Mouse (Mus musculus) heart, postnatal 10 days (tissue): ENCODE results near the gene Gcgr. TPM values are rescaled to one million over a fixed set of nuclear protein-coding genes. Genes with fewer than 3 reads are reported as not detected.

Source experiments
- DNase-seq, 2 experiments: peaks; one replicate each; pipeline ENCODE4 v3.0.0; 2021
- intact Hi-C: fragments of 180-260 bp; cut with DNase I; formaldehyde crosslinking; loops from one replicate; pipeline ENCODE4 v1.15.1; 2025
- total RNA-seq, 2 experiments: library from RNA; stranded (reverse); gene quantifications; 2 replicates each; pipeline ENCODE4 v1.2.3; 2021

Gcgr gene
- total RNA-seq, 2 experiments from 2014 or later: 2.4 to 3.1 TPM

GRCm38 (mm10) chr11:120560952-120561728 lies 30.6 kb downstream of the Gcgr start:
- intact Hi-C loops: no loop called here
- DNase-seq: no peak

DNA sequence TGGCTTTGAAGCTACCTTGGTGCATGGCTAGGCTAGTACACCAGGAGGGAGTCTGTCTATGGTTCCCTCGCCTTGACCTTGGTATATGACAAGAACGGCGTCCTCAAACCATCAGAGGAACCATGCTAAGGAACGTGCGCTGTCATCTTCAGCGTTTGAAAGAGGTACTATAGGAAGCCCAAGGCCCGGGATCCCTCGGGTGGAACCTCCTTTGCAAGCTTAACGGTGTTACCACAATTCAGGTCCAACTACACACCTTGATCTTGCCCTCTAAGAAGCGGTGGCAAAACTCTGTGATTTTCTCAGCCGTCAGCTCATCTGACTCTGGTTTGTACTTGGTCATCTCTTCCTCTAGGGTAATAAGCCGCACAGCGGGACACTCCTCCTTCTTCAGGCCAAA lies 32.5 kb downstream of the Gcgr start:
- intact Hi-C loops: no loop called here
- DNase-seq: no peak

DNA sequence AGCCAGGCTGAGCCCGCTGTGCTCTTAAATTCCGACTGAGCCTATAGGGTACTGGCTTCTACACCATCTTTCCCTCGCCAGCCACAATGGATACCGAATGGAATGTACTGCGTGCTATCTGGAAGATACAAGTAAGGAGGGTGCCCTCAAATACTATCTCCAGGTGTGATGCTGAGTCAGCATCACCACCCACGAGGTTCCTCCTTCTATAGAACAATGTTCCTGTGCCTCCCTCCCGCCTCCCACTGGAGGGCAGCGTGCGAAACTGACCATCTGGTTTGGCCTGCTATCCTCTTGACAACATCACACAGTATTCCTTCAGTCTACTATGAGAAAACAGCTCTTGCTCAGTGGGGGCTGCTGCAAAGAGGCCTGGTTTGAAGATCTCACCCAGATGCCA lies 34.6 kb downstream of the Gcgr start:
- intact Hi-C loops: no loop called here
- DNase-seq: no peak

DNA sequence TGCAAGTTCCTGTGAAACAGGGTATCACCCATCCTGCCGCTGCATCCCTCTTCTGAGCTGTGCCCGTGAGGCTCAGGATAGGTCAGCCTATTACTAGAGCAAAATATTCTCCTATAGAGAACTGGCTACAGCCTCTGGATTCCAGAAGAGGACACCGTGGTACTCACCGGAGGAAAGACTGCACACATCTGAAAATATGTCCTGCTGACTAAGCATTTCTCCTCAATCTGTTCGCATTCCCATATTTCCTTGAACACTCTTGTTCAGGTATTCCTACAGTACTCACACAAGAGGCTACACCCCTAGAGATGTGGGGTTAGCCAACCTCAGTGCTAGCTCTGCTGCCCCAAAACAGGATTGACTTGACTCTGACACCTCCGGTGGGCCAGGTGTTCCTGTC lies 37.8 kb downstream of the Gcgr start:
- DNase-seq: no peak
- intact Hi-C loops: no loop called here

- intact Hi-C loops: loop anchor here (2.0 kb wide), 1 partner anchor 20 kb away; the partner anchor contains the start of gene Ppp1r27
Measured at GRCm38 (mm10) chr11:120571122-120571521, 40.6 kb downstream of the Gcgr start.

DNA sequence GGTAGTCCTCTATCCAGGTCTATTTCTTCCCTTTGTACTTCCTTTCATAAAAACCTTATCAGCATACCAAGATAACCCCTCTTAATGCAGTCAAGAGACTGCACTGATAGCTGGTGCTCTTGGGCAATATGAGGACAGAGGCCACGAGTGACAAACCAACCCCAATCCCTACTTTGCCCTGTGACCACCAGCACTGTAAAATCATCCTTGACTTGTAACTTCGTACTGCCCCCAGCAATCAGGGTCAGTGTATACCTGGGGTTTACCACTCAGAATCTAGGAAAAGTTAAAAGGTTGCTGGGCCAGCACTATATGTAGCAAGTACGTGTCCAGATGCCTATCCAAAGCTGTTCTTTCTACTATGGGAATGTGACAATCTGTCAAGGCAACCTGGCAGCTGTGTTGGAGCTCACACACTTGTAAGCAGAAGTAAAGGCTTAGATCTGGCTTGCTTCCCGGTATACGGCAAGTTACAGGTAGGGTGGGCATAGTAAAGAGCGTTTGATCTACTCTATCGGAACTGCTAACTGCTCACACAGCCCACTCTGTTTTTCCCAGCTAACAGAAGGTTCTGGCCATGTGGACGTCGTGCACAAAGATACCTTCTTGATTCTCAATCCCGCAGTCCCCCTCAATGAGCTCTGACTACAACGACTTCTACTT lies 41.4 kb downstream of the Gcgr start:
- intact Hi-C loops: loop anchor here (2.0 kb wide), 2 partner anchors 21 to 53 kb away; partner anchors contain the start of gene Ppp1r27
- DNase-seq: peak in 1 of 2 experiments; percentile 13

More at GRCm38 (mm10) chr11:120571122-120571521, 40.6 kb downstream of the Gcgr start:
- DNase-seq: no peak

DNA sequence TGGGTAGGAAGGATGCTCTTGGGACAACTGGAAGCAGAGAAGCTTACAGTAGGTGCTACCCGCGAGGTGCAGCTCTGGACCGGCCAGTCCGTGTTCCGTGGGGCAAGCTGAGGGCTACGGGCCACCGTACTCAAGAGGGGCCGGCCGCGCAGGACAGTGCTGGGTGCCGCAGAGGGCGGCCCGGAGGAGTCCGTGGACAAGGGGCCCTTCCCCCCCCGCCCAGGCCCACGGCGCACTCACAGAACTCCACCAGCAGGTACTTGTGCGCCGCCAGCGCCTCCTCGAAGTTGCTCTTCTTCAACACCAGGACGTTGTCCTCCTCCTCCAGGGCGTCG lies 41.9 kb downstream of the Gcgr start:
- intact Hi-C loops: loop anchor here (2.0 kb wide), 1 partner anchor 54 kb away; no protein-coding TSS in a partner anchor
- no peak for DNase-seq

DNA sequence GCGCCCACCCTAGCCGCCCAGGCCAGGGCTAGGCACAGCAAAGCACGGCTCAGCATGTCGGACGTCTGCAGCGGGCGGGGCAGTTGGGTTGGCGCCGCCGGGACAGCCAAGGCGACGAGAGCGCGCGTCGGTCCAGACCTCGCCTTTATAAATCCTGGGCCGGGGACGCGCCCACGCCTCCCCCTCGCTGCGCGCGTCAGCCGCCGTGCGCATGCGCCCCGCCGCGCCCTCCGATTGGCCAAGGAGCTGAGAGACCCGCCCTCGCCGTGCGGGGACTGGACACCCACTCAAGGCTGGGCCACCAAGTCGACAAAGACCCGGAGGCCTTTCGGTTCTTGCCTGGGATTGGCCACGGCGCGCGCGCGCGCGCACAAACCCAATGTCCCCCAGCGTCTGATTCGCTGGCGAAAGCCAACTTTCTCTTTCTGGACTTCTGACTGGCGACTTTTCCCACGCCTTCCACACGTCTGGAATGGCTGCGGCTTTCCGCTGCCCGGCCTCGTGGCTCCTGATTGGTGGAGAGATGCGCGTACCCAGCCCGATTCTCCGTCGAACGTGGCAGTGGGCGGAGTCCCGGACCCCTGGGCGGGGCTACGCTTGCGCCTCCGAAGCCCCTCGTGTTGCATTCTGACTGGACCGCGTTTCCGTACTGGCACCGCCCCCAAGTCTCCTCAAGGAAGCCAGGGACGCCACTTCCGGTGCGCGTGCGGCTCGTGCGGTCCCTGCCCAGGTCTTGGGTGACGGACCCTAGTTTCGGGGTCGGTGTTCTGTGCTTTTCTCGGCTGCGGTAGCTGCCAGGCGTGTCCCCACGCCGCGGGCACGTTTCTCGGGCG lies 42.5 kb downstream of the Gcgr start, which contains the start of gene P4hb:
Gene P4hb (minus strand): TSS at position 502 of the 833 bp plus-strand sequence.
- DNase-seq: peak; percentile 100
- intact Hi-C loops: loop anchor here (2.0 kb wide), 1 partner anchor 54 kb away; no protein-coding TSS in a partner anchor

DNA sequence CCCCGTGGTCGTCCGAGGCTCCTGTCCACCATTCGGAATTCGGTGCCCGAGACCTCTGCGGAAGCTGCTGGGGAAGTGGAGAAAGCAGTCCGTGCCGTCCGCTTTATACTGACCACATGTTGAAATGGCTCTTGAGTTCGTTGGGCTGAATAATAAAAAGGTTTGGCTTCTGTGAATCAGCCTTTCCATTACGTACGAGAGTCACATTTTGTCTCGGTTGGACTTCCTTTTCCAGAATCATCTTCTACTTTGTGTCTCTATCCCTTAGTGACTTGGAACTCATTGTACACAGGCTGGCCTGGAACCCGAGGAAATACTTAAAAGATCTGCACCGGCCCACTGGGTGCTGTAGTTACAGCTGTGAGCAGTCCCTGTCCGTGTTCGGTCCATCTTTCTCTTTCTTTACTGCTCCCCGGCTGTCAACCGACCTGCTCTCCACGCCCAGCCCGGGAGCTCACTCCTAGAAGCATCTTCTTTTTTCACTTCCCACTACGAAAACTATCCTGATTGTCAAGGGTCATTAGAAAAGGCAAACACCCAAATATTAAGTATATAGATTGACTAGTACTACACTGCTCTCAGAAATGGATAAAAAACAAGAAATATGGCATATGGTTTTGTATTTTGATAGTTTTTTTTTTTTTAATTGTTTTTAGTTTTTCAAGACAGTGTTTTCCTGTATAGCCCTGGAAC lies 43.2 kb downstream of the Gcgr start:
- intact Hi-C loops: loop anchor here (2.0 kb wide), 1 partner anchor 55 kb away; no protein-coding TSS in a partner anchor
- DNase-seq: no peak

GRCm38 (mm10) chr11:120574278-120574600 lies 43.7 kb downstream of the Gcgr start:
- no peak for DNase-seq
- intact Hi-C loops: no loop called here

DNA sequence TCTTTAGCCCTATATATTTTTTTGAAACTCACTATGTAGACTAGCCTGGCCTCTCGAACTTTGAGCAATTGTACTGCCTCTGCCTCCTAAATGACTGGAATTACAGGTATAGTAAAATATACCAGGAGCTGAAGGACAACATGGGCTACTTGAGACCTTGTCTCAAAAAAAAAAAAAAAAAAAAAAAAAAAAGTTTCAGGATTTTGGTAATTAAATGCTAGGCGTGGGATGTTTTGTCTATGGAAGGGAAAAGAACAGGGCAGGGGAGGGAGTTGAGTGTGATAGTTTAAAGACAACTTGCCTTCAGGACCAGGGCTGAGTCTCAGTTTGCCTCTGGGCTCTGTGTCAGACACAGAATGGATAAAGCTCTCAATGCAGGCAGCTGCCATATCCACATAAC lies 44.5 kb downstream of the Gcgr start:
- intact Hi-C loops: no loop called here
- no peak for DNase-seq

DNA sequence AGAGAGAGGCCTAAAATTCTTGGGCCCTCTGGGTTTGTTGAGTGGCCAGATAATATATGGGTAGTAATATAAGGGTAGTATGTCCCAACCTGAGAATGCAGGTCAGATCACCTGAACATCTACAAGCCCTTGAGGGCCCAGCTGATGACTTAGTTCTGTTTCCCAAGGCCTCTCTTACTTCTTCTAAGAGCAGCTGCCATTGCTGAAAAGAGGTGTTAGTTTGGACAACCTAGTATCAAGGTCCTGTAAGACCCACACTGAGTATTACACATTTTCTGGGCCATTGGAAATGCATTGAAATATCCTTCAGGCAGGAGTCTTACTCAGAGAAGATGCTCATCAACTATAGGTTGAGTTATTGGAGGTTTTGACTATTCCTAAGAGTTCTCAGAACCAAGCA lies 45.4 kb downstream of the Gcgr start:
- DNase-seq: no peak
- intact Hi-C loops: no loop called here

DNA sequence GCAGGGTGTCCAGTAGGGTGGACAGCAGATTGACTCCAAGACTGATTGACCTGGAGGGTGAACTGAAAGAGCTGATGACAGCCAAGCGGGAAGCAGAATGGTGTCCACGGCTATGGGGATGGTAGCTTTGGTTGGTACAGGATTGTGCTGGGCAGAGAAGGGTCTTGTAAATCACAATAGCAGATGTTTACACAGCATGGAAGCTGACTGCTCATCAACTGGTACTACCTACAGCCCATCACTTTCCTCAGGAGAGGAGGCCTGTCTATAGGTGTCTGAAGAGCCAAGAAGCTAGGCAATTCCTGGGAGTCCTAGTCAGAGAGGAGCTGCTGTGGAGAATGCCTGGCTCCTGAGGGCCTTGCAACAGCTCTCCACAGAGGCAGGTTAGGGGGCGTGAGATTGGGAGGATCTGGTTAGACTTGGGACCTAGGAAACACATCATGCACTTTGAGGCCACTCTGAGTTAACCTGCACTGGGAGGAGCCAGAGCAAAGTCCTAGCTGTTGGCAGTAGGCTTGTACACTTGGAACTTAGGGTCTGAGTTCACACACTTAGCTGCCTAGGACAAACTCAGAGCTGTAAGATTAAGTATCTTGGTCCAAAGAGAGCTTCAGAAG lies 46.0 kb downstream of the Gcgr start:
- DNase-seq: no peak
- intact Hi-C loops: no loop called here

DNA sequence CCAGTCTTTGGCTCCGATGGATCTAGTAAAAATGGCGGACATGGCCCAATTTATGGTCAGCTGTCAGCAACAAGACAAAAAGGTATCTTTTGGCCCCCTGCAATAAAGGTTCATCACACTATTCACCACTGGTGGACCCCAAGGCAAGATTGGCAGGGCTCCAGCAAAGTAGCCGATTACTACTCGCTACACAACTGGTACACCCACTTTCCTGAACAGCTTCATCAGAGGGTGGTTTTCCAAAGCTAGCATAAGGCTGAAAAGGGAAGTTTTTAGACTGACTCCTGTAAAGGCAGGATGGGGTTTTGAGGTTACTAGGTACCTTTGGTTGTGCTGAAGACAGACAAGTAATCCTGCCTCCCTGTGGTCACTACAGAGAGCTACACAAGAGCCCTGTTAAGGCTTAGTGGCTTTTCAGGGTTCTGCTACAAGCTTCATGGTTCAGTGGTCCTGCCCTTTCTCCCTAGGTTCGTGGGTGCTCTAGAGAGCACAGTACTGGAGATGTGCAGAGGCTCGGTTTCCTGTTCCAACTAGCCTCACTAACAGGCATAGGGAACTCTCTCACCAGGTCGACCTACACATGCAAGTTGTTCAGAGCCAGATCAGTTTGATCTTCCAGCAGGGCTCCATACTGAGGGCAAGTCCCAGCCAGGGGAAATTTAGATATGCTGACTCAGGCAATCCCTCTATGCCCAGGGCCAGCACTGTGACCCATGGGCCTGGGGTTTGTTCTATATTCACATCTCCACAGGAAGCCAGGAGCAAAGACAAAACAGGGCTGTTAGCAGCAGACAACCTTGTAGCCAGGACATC lies 46.9 kb downstream of the Gcgr start:
- DNase-seq: peak in 1 of 2 experiments; percentile 45
- intact Hi-C loops: loop anchor here (2.0 kb wide), 1 partner anchor 61 kb away; no protein-coding TSS in a partner anchor

- DNase-seq: no peak
- intact Hi-C loops: loop anchor here (2.0 kb wide), 1 partner anchor 61 kb away; no protein-coding TSS in a partner anchor
Measured at GRCm38 (mm10) chr11:120578024-120578693, 47.7 kb downstream of the Gcgr start.

DNA sequence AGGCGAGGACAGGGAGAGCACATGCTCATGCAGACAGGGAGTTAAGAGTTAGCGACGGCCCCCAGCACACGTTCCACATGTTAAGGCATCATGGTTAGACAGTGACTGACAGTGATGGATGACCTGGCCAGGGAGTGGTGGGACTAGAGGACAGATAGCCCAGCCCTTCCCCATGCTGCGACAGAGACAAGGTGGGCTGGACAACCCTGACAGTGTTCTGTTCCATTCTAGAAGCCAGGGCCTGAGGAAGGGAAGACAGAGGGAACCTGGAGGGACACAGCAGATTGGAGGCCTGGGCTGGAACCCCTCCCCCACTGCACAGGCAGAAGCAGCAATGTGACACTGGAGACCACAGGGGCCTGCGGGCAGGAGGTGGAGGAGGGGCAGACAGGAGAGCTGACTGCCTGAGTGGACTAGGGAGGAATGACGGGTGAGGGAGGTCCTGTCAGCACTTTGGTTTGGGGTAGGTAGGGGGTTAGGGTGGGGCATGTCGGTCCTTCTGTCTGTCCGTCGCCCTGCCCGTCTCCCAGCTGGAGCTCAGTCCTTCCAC lies 48.3 kb downstream of the Gcgr start:
- DNase-seq: no peak
- intact Hi-C loops: loop anchor here (2.0 kb wide), 1 partner anchor 62 kb away; no protein-coding TSS in a partner anchor

- intact Hi-C loops: loop anchor here (2.0 kb wide), 2 partner anchors 33 to 63 kb away; no protein-coding TSS in a partner anchor
- DNase-seq: peak; percentile 75 to 86
Measured at GRCm38 (mm10) chr11:120579316-120580107, 49.0 kb downstream of the Gcgr start.
